Mouse (Mus musculus) heart, embryonic 13.5 days (tissue): ENCODE data around the gene Uqcr11. TPM values are rescaled to one million over a fixed set of nuclear protein-coding genes. Genes with fewer than 3 reads are reported as not detected.

Source experiments
- ATAC-seq: fragments of 200-750 bp; cut with Nextera tagmentation; 2 replicates; pipeline ENCODE4 v1.8.0; 2017; ENCODE audit warnings: moderate TSS enrichment; ENCODE audit not compliant: insufficient number of reproducible peaks, low FRiP score, low TSS enrichment; ENCODE audit errors: extremely low read depth
- H3K27ac ChIP-seq: fragments of 300-500 bp; sonication (generic); replicated peaks from 2 replicates; pipeline ENCODE4 v1.5.1; 2015; ENCODE audit warnings: moderate library complexity, mild to moderate bottlenecking, inconsistent platforms
- H3K27me3 ChIP-seq: fragments of 300-500 bp; sonication (generic); replicated peaks from 2 replicates; pipeline ENCODE4 v1.6.1; 2015; ENCODE audit warnings: mild to moderate bottlenecking, inconsistent platforms
- H3K36me3 ChIP-seq: fragments of 300-500 bp; sonication (generic); 2 replicates; pipeline ENCODE4 v1.6.1; 2015; ENCODE audit warnings: mild to moderate bottlenecking, inconsistent platforms
- H3K4me1 ChIP-seq: fragments of 300-500 bp; sonication (generic); 2 replicates; pipeline ENCODE4 v1.6.1; 2015; ENCODE audit warnings: inconsistent platforms
- H3K4me2 ChIP-seq: fragments of 300-500 bp; sonication (generic); 2 replicates; pipeline ENCODE4 v1.6.1; 2015; ENCODE audit warnings: inconsistent platforms, mild to moderate bottlenecking, moderate library complexity
- H3K4me3 ChIP-seq: fragments of 300-500 bp; sonication (generic); 2 replicates; pipeline ENCODE4 v1.5.1; 2015; ENCODE audit warnings: moderate library complexity, mild to moderate bottlenecking, inconsistent platforms
- H3K9ac ChIP-seq: fragments of 300-500 bp; sonication (generic); 2 replicates; pipeline ENCODE4 v1.6.1; 2015; ENCODE audit warnings: inconsistent platforms, mild to moderate bottlenecking, moderate library complexity
- H3K9me3 ChIP-seq: fragments of 300-500 bp; sonication (generic); 2 replicates; pipeline ENCODE4 v1.6.1; 2016; ENCODE audit warnings: inconsistent platforms
- WGBS: fragments of 180-500 bp; shearing (Covaris S2); methylation state at CpG from one replicate; pipeline ENCODE4 v1.1.7; 2015; ENCODE audit warnings: mixed read lengths; 5-methylcytosine and 5-hydroxymethylcytosine counted together
- polyA plus RNA-seq: library from polyadenylated mRNA; unstranded; fragments of >200 nt; fragmentation: Nextera tagmentation; extraction: Ambion mirVana; gene quantifications from 2 replicates; pipeline ENCODE4 v1.2.1, GENCODE M21; 2015

The Uqcr11 gene
- polyA plus RNA-seq, 1 experiment from 2014 or later = 1,246 TPM

GRCm38 (mm10) chr10:80430375-80430980 lies 23.8 kb upstream of the Uqcr11 start:
- Histone ChIP-seq H3K9me3 (0 out of 2 replicates have a peak, but pooled peaks cover under 1% of the 10 kb centered on the region), H3K4me2 (no peak overlapping the region), H3K36me3 (peaks cover 58% of the 10 kb centered on the region), H3K4me1 (peaks cover 36% of the 10 kb centered on the region), H3K27ac (no peak overlapping the region), H3K9ac (peak overlapping the region; percentile 100), H3K4me3 (no peak overlapping the region), H3K27me3 (no peaks in the 10 kb centered on the region)
- no peak for ATAC-seq
- WGBS = 67% methylated on average over 8 of the region's 8 CpGs

- H3K4me2 ChIP-seq = no peak overlapping the region
- H3K4me1 ChIP-seq = peaks cover 33% of the 10 kb centered on the region
- H3K27me3 ChIP-seq = no peaks in the 10 kb centered on the region
- H3K4me3 ChIP-seq = no peak overlapping the region
- H3K9me3 ChIP-seq = 0 out of 2 replicates have a peak, but pooled peaks cover 5% of the 10 kb centered on the region
- peaks cover 64% of the 10 kb centered on the region for H3K36me3 ChIP-seq
- no peak for ATAC-seq
- H3K9ac ChIP-seq = no peak overlapping the region
- H3K27ac ChIP-seq = no peak overlapping the region
- 86% methylated on average over 8 of the region's 8 CpGs for WGBS
Measured at GRCm38 (mm10) chr10:80429800-80430199, 23.2 kb upstream of the Uqcr11 start.

- Histone ChIP-seq H3K4me1 (peaks cover 38% of the 10 kb centered on the region), H3K4me2 (no peak overlapping the region), H3K36me3 (peaks cover 95% of the 10 kb centered on the region), H3K27me3 (no peaks in the 10 kb centered on the region), H3K4me3 (no peak overlapping the region), H3K9me3 (0 out of 2 replicates have a peak, but pooled peaks cover 5% of the 10 kb centered on the region), H3K27ac (no peak overlapping the region), H3K9ac (no peak overlapping the region)
- no peak for ATAC-seq
- 92% methylated on average over 3 of the region's 3 CpGs for WGBS
Measured at GRCm38 (mm10) chr10:80425041-80425440, 18.4 kb upstream of the Uqcr11 start.

GRCm38 (mm10) chr10:80423562-80423961 lies 16.9 kb upstream of the Uqcr11 start:
- WGBS = 47% methylated on average over 4 of the region's 4 CpGs
- H3K27ac ChIP-seq = no peak overlapping the region
- H3K4me1 ChIP-seq = peaks cover 52% of the 10 kb centered on the region
- peaks cover 95% of the 10 kb centered on the region for H3K36me3 ChIP-seq
- 0 out of 2 replicates have a peak overlapping the region, but pooled peaks have one; percentile 21 for H3K9ac ChIP-seq
- no peaks in the 10 kb centered on the region for H3K27me3 ChIP-seq
- 0 out of 2 replicates have a peak, but pooled peaks cover 5% of the 10 kb centered on the region for H3K9me3 ChIP-seq
- no peak overlapping the region for H3K4me2 ChIP-seq
- H3K4me3 ChIP-seq = no peak overlapping the region
- no peak for ATAC-seq

- peaks cover 95% of the 10 kb centered on the region for H3K36me3 ChIP-seq
- WGBS = 79% methylated on average over 9 of the region's 9 CpGs
- H3K27me3 ChIP-seq = no peaks in the 10 kb centered on the region
- no peak for ATAC-seq
- H3K9me3 ChIP-seq = 0 out of 2 replicates have a peak, but pooled peaks cover 5% of the 10 kb centered on the region
- peaks cover 56% of the 10 kb centered on the region for H3K4me1 ChIP-seq
- no peak overlapping the region for H3K4me3 ChIP-seq
- H3K27ac ChIP-seq = 0 out of 2 replicates have a peak overlapping the region, but pooled peaks have one; percentile 33
- H3K9ac ChIP-seq = peak overlapping the region; percentile 58; the same call in 1 of the 2 replicates
- peak overlapping the region; percentile 2; the same call in 1 of the 2 replicates for H3K4me2 ChIP-seq
Measured at GRCm38 (mm10) chr10:80421651-80422472, 15.2 kb upstream of the Uqcr11 start.

- 86% methylated on average over 8 of the region's 8 CpGs for WGBS
- Histone ChIP-seq H3K4me2 (no peak overlapping the region), H3K4me1 (peaks cover 56% of the 10 kb centered on the region), H3K9ac (no peak overlapping the region), H3K36me3 (peaks cover 95% of the 10 kb centered on the region), H3K27ac (no peak overlapping the region), H3K27me3 (no peaks in the 10 kb centered on the region), H3K4me3 (no peak overlapping the region), H3K9me3 (0 out of 2 replicates have a peak, but pooled peaks cover 5% of the 10 kb centered on the region)
- no peak for ATAC-seq
Measured at GRCm38 (mm10) chr10:80421208-80421607, 14.6 kb upstream of the Uqcr11 start.

GRCm38 (mm10) chr10:80420729-80421128 lies 14.1 kb upstream of the Uqcr11 start:
- Histone ChIP-seq H3K4me3 (no peak overlapping the region), H3K36me3 (peaks cover 95% of the 10 kb centered on the region), H3K4me1 (peaks cover 56% of the 10 kb centered on the region), H3K9ac (no peak overlapping the region), H3K4me2 (no peak overlapping the region), H3K27ac (no peak overlapping the region), H3K9me3 (0 out of 2 replicates have a peak, but pooled peaks cover 5% of the 10 kb centered on the region), H3K27me3 (no peaks in the 10 kb centered on the region)
- ATAC-seq = no peak
- 92% methylated on average over 10 of the region's 10 CpGs for WGBS

GRCm38 (mm10) chr10:80419419-80419818 lies 12.8 kb upstream of the Uqcr11 start:
- Histone ChIP-seq H3K4me3 (no peak overlapping the region), H3K4me2 (no peak overlapping the region), H3K9ac (peak overlapping the region; percentile 37; the same call in 1 of the 2 replicates), H3K27ac (no peak overlapping the region), H3K27me3 (no peaks in the 10 kb centered on the region), H3K36me3 (peaks cover 95% of the 10 kb centered on the region), H3K4me1 (peaks cover 55% of the 10 kb centered on the region), H3K9me3 (no peaks in the 10 kb centered on the region)
- WGBS = 75% methylated on average over 8 of the region's 8 CpGs
- ATAC-seq = no peak

- Histone ChIP-seq H3K36me3 (peaks cover 95% of the 10 kb centered on the region), H3K9me3 (no peaks in the 10 kb centered on the region), H3K9ac (peak overlapping the region; percentile 37; the same call in 1 of the 2 replicates), H3K27me3 (no peaks in the 10 kb centered on the region), H3K4me2 (no peak overlapping the region), H3K4me1 (peaks cover 44% of the 10 kb centered on the region), H3K27ac (0 out of 2 replicates have a peak overlapping the region, but pooled peaks have one; percentile 13), H3K4me3 (no peak overlapping the region)
- WGBS = 63% methylated on average over 3 of the region's 3 CpGs
- no peak for ATAC-seq
Measured at GRCm38 (mm10) chr10:80418311-80418710, 11.7 kb upstream of the Uqcr11 start.

- WGBS = 91% methylated on average over 1 of the region's 1 CpGs
- Histone ChIP-seq H3K4me1 (peaks cover 39% of the 10 kb centered on the region), H3K9ac (no peak overlapping the region), H3K36me3 (peaks cover 96% of the 10 kb centered on the region), H3K27me3 (no peaks in the 10 kb centered on the region), H3K4me3 (no peak overlapping the region), H3K9me3 (no peaks in the 10 kb centered on the region), H3K27ac (no peak overlapping the region), H3K4me2 (no peak overlapping the region)
- ATAC-seq = no peak
Measured at GRCm38 (mm10) chr10:80417841-80418240, 11.2 kb upstream of the Uqcr11 start.

- Histone ChIP-seq H3K4me3 (no peak overlapping the region), H3K4me1 (peaks cover 35% of the 10 kb centered on the region), H3K4me2 (no peak overlapping the region), H3K27me3 (no peaks in the 10 kb centered on the region), H3K9me3 (no peaks in the 10 kb centered on the region), H3K27ac (no peak overlapping the region), H3K9ac (no peak overlapping the region), H3K36me3 (peaks cover 100% of the 10 kb centered on the region)
- WGBS = 93% methylated on average over 10 of the region's 10 CpGs
- ATAC-seq = no peak
Measured at GRCm38 (mm10) chr10:80417371-80417770, 10.7 kb upstream of the Uqcr11 start.
